Mouse (Mus musculus): ENCODE results near the gene Cdh13.

Cdh13 gene

DNA sequence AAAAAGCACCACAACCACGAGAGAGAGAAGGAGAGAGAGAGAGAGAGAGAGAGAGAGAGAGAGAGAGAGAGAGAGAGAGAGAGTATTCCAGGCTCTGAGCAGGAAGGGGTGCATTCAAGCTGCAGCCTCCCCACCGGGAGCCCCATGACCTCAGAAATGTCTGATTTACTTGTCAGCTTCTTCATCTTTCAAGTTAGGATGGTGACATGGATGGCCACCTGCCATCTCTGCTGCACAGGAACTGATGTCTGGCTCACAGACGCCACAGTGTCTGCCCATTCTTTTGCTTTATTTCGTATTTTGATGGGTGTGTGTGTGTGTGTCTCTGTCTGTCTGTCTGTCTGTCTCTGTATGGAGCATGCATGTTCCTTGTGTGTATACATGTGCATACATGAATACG, 774.3 kb downstream of the Cdh13 start:
- DNase-seq (ENCODE audit: low spot score in 2 of 2): no peak

DNA sequence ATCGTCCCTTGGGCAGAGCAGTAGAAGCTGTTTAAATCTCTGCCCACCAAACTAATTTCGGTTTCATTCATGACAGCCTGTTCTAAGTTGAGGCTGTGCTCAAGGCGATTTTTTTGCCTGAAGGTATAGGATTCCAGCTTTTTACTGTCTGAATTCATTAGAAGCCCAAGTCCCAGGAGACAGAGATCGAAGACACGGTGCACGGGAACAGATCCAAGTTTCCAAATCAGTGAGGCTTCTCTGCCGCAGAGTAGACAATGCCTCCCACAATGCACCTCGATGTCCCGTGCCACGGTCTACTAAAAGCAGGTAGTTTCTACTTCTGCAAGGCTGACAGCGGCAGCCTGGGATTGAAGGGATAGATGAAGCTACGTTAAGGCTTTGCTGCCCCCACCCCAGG, 778.1 kb downstream of the Cdh13 start:
- DNase-seq (ENCODE audit: low spot score in 2 of 2): no peak

GRCm38 (mm10) chr8:119064523-119064922, 781.0 kb downstream of the Cdh13 start:
- peak; percentile 13 to 39 for DNase-seq (ENCODE audit: low spot score in 2 of 2)

DNA sequence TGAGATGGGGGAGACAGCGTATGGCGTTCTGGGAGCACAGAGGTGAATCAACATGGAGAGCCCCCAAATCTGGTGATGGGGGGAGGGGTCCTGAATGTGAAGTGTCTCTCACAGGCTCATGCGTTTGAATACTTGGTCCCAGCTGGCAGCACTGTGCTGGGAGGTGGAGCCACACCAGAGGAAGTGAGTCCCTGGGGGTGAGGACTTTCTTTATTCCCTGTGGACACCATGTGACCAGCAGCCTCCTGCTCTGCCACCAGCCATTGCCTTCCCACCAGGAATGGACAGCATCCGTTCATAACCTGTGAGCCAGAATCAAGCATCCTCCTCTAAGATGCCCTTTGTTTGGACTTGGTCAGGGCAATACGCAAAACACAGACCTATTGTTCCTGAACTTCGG, 788.8 kb downstream of the Cdh13 start:
- peak; percentile 8 to 39 for DNase-seq (ENCODE audit: low spot score in 2 of 2)

DNA sequence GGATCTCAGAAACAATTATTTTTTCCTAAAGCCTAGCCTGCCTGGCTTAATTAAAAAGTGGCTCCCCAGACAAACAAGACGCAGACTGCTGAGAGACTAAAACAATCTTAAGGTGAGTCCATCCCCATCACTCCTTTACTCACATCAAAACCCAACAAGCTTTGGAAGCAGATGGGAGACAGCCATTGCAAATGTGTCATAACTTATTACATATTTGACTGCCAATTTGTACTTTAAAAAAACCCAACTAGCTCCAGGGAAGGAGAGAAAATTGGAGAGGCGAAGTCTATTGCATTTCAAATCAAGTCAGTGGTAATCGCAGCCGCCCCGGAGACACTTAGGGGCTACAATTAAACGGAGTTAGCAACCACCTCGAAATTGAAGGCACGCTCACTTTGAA, 801.5 kb downstream of the Cdh13 start:
- DNase-seq (ENCODE audit: low spot score in 2 of 2): no peak

DNA sequence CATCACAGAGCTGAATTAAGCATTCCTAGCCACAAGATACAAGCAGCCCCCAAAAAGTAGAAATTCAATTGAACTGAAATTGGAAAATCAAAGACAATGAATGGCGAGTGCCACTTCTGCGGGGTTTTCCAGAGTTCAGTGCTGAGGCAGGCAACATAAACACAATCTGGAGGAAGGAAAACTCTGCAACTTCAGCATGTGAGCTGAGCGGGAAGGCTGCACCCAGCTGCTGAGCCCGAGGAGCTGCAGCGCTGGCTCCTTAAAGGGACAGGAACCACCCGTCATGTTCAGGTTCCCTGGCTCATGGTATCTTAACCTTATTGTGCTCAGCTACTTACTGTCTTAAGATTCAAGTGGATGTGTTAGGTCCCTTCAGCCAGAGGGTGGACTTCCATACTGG, 814.7 kb downstream of the Cdh13 start:
- DNase-seq (ENCODE audit: low spot score in 2 of 2): no peak

GRCm38 (mm10) chr8:119102871-119103270, 819.3 kb downstream of the Cdh13 start:
- DNase-seq (ENCODE audit: low spot score in 2 of 2): no peak

DNA sequence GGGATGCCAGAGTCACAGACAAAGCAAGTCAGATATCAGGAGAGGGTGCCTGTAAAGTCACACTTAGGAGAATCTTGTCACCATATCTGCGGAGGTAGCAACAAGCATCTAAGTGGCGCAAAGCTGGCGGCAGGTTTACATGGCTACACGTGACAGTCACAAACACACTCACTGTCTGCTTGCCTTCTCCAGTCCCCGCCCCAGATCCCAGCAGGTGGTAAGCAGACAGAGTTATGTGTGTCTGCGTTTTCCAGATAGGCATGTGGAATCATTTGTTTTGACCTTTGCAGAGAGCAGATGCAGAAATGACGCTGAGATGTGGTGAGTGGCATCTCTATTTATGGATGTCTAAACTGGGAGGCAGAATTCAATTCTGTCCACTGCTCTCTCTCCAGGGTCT, 826.1 kb downstream of the Cdh13 start:
- no peak for DNase-seq (ENCODE audit: low spot score in 2 of 2)

GRCm38 (mm10) chr8:119112861-119113260, 829.3 kb downstream of the Cdh13 start:
- DNase-seq (ENCODE audit: low spot score in 2 of 2): no peak

- no peak for DNase-seq (ENCODE audit: low spot score in 2 of 2)
These were observed 837.7 kb downstream of the Cdh13 start for GRCm38 (mm10) chr8:119121236-119121635.

DNA sequence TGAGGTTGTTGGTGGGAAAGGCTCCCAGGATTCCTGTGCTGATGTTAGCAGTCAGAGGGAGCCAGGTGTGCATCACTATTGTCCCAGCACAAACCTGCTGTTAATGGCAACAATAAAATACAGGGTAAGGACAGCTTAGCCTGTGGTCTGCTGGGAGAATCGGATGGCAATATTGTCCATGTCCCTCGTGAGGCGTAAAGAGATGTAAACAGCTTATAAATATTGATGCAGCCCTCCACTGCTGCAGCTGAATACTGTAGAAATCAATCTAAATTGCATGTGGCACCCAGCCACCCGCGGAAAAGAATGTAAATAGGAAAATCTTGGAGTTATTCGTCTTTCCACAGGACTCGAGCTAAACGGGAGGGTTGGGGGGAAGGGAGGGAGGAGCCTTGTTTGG, 844.3 kb downstream of the Cdh13 start:
- no peak for DNase-seq (ENCODE audit: low spot score in 2 of 2)

DNA sequence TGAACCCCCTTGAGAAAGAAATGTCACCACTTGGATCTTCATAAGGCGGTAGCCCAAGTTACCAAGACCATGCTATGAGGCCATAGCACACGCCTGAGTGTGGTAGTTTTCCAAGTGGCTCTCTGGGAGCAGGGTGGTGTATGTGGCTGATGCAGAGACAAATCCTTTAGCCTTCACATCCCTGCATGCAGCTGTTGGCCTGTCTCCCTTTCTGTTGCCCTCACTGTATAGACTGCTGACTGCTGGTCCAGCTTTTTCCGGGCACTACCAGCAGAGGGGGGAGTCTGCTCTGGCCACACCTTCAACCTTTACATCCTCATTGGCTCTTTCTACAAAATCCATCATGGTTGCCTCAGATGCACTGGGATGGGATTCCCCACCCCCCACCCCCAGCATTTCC, 844.7 kb downstream of the Cdh13 start:
- DNase-seq (ENCODE audit: low spot score in 2 of 2): no peak

GRCm38 (mm10) chr8:119156454-119156921, 873.0 kb downstream of the Cdh13 start:
- DNase-seq (ENCODE audit: low spot score in 2 of 2): no peak

DNA sequence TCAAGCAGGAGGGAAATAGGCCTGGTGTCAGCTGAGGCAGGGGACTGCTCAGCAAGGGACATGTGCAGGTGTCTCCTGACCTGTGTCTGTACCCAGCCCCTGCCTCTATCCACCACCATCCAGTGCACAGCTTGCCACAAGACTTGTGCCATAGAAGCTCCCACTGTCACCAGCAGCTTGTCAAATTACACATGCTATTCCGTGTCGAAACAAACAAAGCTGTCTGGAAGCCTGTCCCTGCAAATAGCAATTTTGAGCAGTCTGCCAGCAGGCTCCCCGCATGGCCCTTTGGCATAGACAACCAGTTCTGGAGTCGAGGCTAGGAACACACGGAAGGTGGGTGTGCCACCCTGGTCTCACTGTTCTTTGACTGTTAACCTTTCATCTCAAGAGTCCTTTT, 875.1 kb downstream of the Cdh13 start:
- DNase-seq (ENCODE audit: low spot score in 2 of 2): no peak

DNA sequence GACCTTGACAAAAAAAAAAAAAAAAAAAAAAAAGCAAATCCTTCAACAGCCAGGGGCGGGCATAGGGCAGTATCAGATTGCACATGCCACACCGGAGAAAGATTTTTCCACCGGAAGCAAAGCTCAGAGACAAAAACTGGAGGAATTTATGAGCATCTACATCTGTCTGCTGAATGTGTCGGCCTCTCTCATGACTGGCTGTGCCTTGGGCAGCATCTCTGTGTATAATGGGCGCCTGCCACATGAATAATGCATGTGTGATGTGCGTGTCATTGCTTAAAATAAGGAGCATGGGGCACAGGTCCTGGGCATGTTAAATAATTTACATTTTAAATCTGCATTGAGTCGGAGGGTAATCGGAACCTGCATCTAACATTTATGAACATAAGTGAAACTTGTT, 876.3 kb downstream of the Cdh13 start:
- no peak for DNase-seq (ENCODE audit: low spot score in 2 of 2)

DNA sequence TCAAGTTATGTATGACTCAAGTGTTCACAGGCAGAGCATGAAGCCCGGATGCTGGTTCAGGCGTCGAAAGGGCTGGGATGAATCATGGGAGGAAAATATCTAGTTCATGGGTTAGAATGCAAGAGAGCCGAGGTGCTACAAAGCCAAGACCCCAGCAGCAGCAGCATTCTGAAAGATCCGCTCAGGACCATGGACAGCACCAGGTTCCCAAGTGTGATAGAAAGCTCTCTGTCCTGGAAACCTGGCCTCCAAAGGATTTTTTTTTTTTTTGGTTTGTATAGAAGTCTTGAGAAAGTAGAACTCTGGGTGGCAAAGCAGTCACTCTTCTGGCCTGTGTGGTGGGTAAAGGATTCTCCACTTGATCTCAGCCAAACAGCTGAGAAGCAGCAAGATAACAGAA, 880.5 kb downstream of the Cdh13 start:
- no peak for DNase-seq (ENCODE audit: low spot score in 2 of 2)

GRCm38 (mm10) chr8:119177226-119177935, 893.8 kb downstream of the Cdh13 start:
- no peak for DNase-seq (ENCODE audit: low spot score in 2 of 2)

GRCm38 (mm10) chr8:119180626-119181025, 897.1 kb downstream of the Cdh13 start:
- DNase-seq (ENCODE audit: low spot score in 2 of 2): no peak

- peak in 1 of 2 experiments; percentile 5 for DNase-seq (ENCODE audit: low spot score in 2 of 2)
These were observed 912.2 kb downstream of the Cdh13 start for GRCm38 (mm10) chr8:119195695-119196094.

GRCm38 (mm10) chr8:119196486-119197150, 913.1 kb downstream of the Cdh13 start:
- peak; percentile 7 to 31 for DNase-seq (ENCODE audit: low spot score in 2 of 2)

GRCm38 (mm10) chr8:119208567-119208966, 925.0 kb downstream of the Cdh13 start:
- DNase-seq (ENCODE audit: low spot score in 2 of 2): no peak

GRCm38 (mm10) chr8:119224547-119224946, 941.0 kb downstream of the Cdh13 start:
- peak in 1 of 2 experiments; percentile 27 for DNase-seq (ENCODE audit: low spot score in 2 of 2)

- no peak for DNase-seq (ENCODE audit: low spot score in 2 of 2)
These were observed 961.6 kb downstream of the Cdh13 start for GRCm38 (mm10) chr8:119245181-119245580.

Measured in heart, adult 9 months (tissue).